Mouse (Mus musculus): ENCODE measurements around the gene Kdm4a. TPM values are rescaled to one million over a fixed set of nuclear protein-coding genes. Genes with fewer than 3 reads are reported as not detected.

Kdm4a gene
- polyA plus RNA-seq, 1 experiment, result 46.3 TPM

DNA sequence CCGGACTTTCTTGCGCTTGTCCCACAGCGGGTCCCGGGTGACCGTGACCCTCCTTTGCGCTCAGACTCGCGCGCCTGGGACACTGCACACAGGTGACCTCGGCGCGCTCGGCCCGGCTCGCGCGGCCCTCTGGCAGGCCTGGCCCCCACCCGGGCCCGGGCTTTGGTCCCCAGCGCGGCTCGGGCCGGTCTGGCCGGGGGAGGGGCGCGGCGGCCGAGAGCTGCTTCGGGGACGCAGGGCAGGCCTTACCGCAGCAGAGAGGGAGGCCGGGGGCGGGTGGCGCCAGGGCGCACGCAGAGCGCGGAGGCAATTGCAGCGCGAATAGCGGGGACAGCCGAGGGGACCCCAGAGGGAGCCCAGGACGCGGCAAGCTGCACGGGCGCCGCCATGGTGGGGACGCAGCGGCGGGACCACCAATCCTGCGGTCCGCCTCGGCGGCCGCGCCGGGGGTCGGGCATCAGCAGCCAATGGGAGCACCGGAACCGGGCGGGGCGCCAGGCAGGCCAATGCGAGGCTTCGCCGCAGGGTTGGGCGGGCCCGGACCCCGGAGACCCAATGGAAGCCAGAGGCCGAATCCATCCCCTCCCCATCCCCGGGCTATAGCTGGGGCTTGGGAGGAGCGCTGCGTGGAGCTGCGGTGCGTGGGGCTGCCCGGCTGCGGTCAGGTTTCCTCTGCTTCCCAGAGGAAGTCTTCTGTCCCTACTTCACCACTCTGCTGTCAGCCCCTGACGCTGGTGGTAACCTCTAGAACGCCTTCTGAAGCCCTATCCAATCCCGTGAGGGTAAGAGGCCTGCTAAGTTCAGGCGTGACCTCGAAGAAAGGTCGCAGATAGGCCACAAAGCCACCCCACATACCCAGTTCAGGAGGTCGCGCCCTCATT lies 45.1 kb downstream of the Kdm4a start, which contains the start of gene St3gal3:
Gene St3gal3, minus strand, starts transcription at position 430 of the 881 bp plus-strand sequence.
- H3K27me3 ChIP-seq (ENCODE audit: control insufficient read depth, insufficient read depth, low read length), result no peaks in the 10 kb centered on the region
- TF ChIP-seq POLR2A (IDR thresholded peaks at IDR 0.05; ENCODE audit: borderline replicate concordance, insufficient read depth, low read length), result peak; percentile 80; the same call in 1 of the 2 replicates
- TF ChIP-seq CTCF (IDR thresholded peaks at IDR 0.05; ENCODE audit: borderline replicate concordance, insufficient read depth, low read depth, low read length), result no peak
- DNase-seq, result peak; percentile 98 to 99
- peak within 1 kb of the TSS; percentile 95 for H3K27ac ChIP-seq (ENCODE audit: insufficient read depth, low read length)
- WGBS, result under 1% methylated on average over 83 of the region's 84 CpGs
- peak within 1 kb of the TSS; percentile 90 for H3K4me3 ChIP-seq (replicated peaks; ENCODE audit: insufficient read depth, low read depth, low read length)
- peaks cover 41% of the 10 kb centered on the region for H3K4me1 ChIP-seq (ENCODE audit: control insufficient read depth, insufficient read depth, low read length)

DNA sequence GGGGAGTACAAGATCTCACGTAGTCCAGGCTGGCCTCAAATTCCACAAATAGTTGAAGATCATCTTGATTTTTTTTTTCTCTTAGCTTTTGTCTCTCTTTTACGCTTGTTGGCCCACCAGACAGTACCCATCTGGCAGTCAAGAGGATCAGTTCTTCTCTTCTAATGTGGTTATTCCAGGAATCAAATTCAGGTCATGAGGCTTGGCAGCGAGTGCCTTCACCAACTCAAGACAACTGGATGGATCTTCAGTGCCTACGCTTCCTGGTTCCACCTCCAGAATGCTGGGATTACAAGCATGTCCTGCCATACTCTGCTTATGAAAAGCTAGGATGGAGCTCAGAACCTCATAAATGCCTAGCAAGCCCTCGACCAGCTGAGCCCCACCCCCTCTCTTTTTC lies 48.5 kb downstream of the Kdm4a start:
- WGBS, result 22% methylated on average over 5 of the region's 5 CpGs
- H3K27me3 ChIP-seq (ENCODE audit: control insufficient read depth, insufficient read depth, low read length), result no peaks in the 10 kb centered on the region
- peaks cover 18% of the 10 kb centered on the region for H3K4me1 ChIP-seq (ENCODE audit: control insufficient read depth, insufficient read depth, low read length)
- peak; percentile 25 to 55 for DNase-seq
- H3K27ac ChIP-seq (ENCODE audit: insufficient read depth, low read length), result no peak overlapping the region
- TF ChIP-seq POLR2A (IDR thresholded peaks at IDR 0.05; ENCODE audit: borderline replicate concordance, insufficient read depth, low read length) (no peak), CTCF (IDR thresholded peaks at IDR 0.05; ENCODE audit: borderline replicate concordance, insufficient read depth, low read depth, low read length) (no peak)
- H3K4me3 ChIP-seq (replicated peaks; ENCODE audit: insufficient read depth, low read depth, low read length), result no peak overlapping the region

DNA sequence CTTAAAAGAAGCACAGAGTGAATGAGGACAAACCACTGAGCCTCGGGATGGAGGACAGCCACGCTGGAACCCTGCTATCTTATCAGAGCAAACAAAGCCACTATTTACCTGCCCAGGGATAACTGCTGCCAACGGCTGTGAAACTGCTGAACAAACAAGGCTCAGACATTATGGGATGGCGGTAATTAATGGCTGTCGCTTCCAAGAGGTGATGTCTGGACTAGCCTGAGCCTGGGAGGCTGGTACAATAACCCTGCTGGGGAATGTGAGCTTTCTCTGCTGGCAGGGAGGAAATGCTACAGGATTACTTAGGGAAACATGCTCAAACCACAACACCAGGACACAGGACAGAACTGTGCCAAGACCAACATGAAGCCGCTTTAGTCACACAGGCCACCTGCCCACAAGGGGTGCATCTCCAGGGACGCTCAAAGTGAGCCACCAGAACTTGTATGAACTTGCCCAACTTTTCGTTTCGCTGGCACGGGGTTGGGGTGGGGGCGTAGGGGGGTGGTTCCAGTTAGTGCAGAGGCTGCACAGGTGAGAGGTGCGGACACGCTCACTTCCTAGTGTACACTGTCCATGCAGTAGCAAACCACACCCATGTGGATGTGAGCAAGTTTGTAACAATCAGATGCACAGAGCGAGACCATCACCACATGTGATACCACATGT lies 56.7 kb downstream of the Kdm4a start:
- H3K4me1 ChIP-seq (ENCODE audit: control insufficient read depth, insufficient read depth, low read length), result peaks cover 6% of the 10 kb centered on the region
- DNase-seq, result no peak
- no peak for TF ChIP-seq POLR2A (IDR thresholded peaks at IDR 0.05; ENCODE audit: borderline replicate concordance, insufficient read depth, low read length)
- TF ChIP-seq CTCF (IDR thresholded peaks at IDR 0.05; ENCODE audit: borderline replicate concordance, insufficient read depth, low read depth, low read length), result no peak
- no peak overlapping the region for H3K4me3 ChIP-seq (replicated peaks; ENCODE audit: insufficient read depth, low read depth, low read length)
- 65% methylated on average over 14 of the region's 14 CpGs for WGBS
- no peaks in the 10 kb centered on the region for H3K27me3 ChIP-seq (ENCODE audit: control insufficient read depth, insufficient read depth, low read length)
- H3K27ac ChIP-seq (ENCODE audit: insufficient read depth, low read length), result no peak overlapping the region

DNA sequence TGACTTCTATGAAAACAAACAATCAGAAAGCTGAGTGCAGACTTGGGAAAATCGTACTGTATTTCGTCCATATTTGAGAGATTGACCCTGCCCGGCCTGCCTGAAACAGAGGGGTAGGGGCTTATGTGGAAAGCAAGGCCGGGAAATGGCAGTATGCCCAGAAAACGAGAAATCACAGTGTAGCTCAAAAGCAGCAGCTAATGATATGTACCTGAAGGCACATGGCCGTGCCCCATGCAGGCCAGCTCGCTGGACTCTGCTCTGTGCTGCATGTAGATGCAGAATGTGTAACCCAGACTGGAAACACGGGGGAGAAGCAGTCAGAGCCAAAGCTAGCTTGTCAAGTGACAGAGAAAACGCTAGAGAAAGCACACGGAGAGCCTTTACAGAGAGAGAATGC lies 57.8 kb downstream of the Kdm4a start:
- Histone ChIP-seq H3K27ac (ENCODE audit: insufficient read depth, low read length) (no peak overlapping the region), H3K27me3 (ENCODE audit: control insufficient read depth, insufficient read depth, low read length) (no peaks in the 10 kb centered on the region), H3K4me1 (ENCODE audit: control insufficient read depth, insufficient read depth, low read length) (peaks cover 6% of the 10 kb centered on the region), H3K4me3 (replicated peaks; ENCODE audit: insufficient read depth, low read depth, low read length) (no peak overlapping the region)
- 28% methylated on average over 10 of the region's 10 CpGs for WGBS
- TF ChIP-seq CTCF (IDR thresholded peaks at IDR 0.05; ENCODE audit: borderline replicate concordance, insufficient read depth, low read depth, low read length), result no peak
- TF ChIP-seq POLR2A (IDR thresholded peaks at IDR 0.05; ENCODE audit: borderline replicate concordance, insufficient read depth, low read length), result no peak
- DNase-seq, result no peak

DNA sequence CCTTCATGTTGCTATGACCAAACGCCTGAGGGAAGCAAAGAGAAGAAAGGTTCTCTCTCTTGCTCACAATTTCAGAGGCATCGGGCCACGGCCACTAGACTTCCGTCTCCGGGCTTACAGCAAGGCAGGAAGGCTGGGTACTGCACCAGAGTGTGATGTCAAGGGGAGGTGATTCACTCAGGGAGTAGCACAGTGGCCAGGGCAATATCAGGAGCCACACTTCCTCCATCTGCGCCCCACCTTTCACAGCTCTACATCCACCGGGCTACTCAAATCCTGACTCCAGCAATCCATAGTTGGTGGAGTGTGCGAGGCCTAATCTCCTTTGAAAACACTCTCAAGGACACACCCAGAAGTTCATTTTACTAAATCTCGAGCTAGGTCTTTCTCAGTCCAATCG lies 62.3 kb downstream of the Kdm4a start:
- no peak for DNase-seq
- TF ChIP-seq POLR2A (IDR thresholded peaks at IDR 0.05; ENCODE audit: borderline replicate concordance, insufficient read depth, low read length), result no peak
- no peak for TF ChIP-seq CTCF (IDR thresholded peaks at IDR 0.05; ENCODE audit: borderline replicate concordance, insufficient read depth, low read depth, low read length)
- Histone ChIP-seq H3K4me3 (replicated peaks; ENCODE audit: insufficient read depth, low read depth, low read length) (no peak overlapping the region), H3K4me1 (ENCODE audit: control insufficient read depth, insufficient read depth, low read length) (peaks cover 8% of the 10 kb centered on the region), H3K27ac (ENCODE audit: insufficient read depth, low read length) (no peak overlapping the region), H3K27me3 (ENCODE audit: control insufficient read depth, insufficient read depth, low read length) (no peaks in the 10 kb centered on the region)
- WGBS, result 96% methylated on average over 10 of the region's 10 CpGs

DNA sequence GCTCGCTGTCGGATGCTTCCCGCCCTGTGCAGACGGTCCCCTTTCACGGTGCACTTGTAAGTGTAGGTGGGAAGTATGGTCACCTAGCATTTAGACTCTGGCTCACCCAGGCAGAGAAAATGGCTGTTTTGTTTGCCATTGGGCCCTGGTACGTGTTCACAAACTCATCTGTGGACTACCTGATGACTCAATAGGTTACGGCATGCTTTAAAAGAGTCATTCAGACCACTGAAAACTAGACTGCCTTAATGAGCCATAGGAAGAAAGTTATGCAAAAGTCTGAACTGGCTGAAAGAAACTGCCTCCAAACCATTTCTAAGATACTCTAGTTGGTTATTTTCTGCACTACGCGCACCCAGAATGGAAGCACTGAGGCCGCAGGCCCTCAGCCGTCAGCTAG lies 63.7 kb downstream of the Kdm4a start:
- H3K4me3 ChIP-seq (replicated peaks; ENCODE audit: insufficient read depth, low read depth, low read length), result no peak overlapping the region
- TF ChIP-seq CTCF (IDR thresholded peaks at IDR 0.05; ENCODE audit: borderline replicate concordance, insufficient read depth, low read depth, low read length) (no peak), POLR2A (IDR thresholded peaks at IDR 0.05; ENCODE audit: borderline replicate concordance, insufficient read depth, low read length) (no peak)
- H3K27ac ChIP-seq (ENCODE audit: insufficient read depth, low read length), result no peak overlapping the region
- 92% methylated on average over 11 of the region's 11 CpGs for WGBS
- no peaks in the 10 kb centered on the region for H3K27me3 ChIP-seq (ENCODE audit: control insufficient read depth, insufficient read depth, low read length)
- peaks cover 12% of the 10 kb centered on the region for H3K4me1 ChIP-seq (ENCODE audit: control insufficient read depth, insufficient read depth, low read length)
- no peak for DNase-seq

DNA sequence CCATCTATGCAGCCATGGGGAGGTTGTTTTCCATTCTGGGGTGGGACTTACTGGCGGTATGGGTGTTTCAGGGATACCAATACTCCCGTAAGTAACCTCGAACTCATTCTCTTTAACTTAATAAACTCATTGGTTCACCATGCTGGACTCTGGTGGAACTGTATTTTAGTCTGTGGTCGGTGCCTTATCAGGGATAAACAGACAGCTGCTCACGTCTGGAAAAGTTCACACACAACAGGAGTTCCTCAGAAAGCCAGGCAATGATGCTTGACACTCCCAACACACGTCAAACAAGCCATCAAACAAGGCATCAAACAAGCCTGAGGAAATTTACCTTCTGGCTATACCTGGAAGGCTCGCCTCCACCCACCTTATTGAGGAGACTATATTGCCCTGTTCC lies 64.7 kb downstream of the Kdm4a start:
- WGBS, result 91% methylated on average over 7 of the region's 7 CpGs

More for the DNA sequence above, 64.7 kb downstream of the Kdm4a start:
- Histone ChIP-seq H3K4me1 (ENCODE audit: control insufficient read depth, insufficient read depth, low read length) (peaks cover 12% of the 10 kb centered on the region), H3K4me3 (replicated peaks; ENCODE audit: insufficient read depth, low read depth, low read length) (no peak overlapping the region), H3K27ac (ENCODE audit: insufficient read depth, low read length) (no peak overlapping the region), H3K27me3 (ENCODE audit: control insufficient read depth, insufficient read depth, low read length) (no peaks in the 10 kb centered on the region)
- TF ChIP-seq POLR2A (IDR thresholded peaks at IDR 0.05; ENCODE audit: borderline replicate concordance, insufficient read depth, low read length) (no peak), CTCF (IDR thresholded peaks at IDR 0.05; ENCODE audit: borderline replicate concordance, insufficient read depth, low read depth, low read length) (no peak)
- DNase-seq, result no peak

Data from cerebellum, adult 2 months (tissue).